Mouse (Mus musculus): ENCODE data around the gene Orai1. TPM values are rescaled to one million over a fixed set of nuclear protein-coding genes. Genes with fewer than 3 reads are reported as not detected.

Gene Orai1
- polyA plus RNA-seq, 1 experiment from 2014 or later: 10.0 TPM

DNA sequence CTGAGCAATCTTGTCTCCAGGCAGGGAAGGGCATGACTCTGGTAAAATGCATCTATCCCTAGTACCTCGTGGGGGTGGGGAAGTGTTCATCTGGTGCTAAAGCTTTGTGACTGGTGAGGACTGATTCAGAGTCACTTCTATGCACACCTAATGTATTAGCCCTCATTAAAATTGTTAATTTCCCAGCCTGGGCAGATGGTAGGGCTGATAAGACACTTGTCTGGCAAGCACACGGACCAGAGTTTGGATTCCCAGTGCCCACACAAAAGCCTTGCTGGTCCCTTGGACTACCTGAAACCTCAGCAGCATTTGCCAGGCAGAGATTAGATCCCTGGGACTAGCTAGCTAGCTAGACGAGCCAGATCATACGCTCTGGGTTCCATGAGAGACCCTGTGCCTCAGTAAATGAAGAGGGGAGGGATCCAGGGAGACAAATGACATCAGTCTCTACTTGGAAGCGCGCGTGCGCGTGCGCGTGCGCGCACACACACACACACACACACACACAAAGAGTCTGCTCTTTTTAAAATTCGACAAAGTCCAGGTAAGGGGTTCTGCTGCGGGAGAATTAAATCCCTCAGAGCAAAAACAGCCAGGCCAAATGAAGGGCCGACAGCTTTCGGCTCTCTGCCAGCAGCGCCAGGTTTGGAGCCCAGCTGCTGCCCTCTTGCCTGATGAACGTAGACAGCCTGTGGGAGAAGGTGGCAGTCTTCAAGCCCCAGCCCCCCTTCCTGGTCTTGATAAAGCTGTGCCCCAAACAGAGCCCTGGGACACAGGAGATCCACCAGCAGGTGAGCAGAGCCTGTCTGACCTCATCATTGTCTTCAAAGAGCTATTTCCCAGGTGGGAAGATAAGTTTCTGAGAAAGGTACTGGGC, 8.9 kb upstream of the Orai1 start:
- Histone ChIP-seq H3K4me2 (ENCODE audit: low read depth, severe bottlenecking) (no peak overlapping the region), H3K9ac (ENCODE audit: low read length) (0 out of 2 replicates have a peak overlapping the region, but pooled peaks have one; percentile 30), H3K4me3 (ENCODE audit: low read depth, low read length) (no peak overlapping the region), H3K27me3 (ENCODE audit: control insufficient read depth, insufficient read depth, low read length) (no peaks in the 10 kb centered on the region), H3K27ac (replicated peaks; ENCODE audit: low read depth, low read length) (no peak overlapping the region), H3K9me3 (ENCODE audit: control insufficient read depth, low read length) (no peaks in the 10 kb centered on the region), H3K4me1 (ENCODE audit: control insufficient read depth, insufficient read depth, low read length) (no peaks in the 10 kb centered on the region), H3K36me3 (ENCODE audit: control insufficient read depth, insufficient read depth, low read length) (no peaks in the 10 kb centered on the region)
- DNase-seq (ENCODE audit: low spot score) (no peak), ATAC-seq (ENCODE audit: insufficient number of reproducible peaks, low FRiP score, low TSS enrichment, low read depth) (no peak)
- 73% methylated on average over 19 of the region's 19 CpGs for WGBS

DNA sequence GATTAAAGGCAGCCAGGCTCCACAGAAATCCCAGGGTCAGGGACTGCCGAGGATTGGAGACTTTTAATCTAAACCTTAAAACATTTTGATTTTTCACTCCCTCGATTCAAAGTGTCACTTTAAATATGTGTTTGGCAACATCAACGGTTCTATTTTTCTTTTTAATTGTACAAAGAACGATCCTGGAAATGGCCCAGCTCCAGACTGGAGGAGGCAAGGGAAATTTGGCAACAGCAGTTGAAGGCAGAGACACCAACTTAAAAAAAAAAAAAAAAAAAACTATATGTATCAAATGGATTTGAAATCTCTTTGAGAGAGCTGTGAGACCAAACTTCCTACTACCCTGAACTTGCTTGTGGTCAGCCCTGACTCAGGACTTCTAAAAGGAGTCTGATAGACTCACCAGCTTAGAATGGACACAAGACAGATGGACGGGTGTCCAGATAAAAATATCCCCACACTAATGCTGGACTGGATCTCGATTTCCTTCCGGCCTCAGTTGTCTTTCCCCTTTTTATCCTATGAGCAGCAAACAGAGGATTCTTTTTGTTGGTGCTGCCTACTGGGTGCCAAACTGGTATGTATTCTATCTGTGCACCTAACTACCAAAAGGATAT, 5.9 kb upstream of the Orai1 start:
- no peak overlapping the region for H3K4me2 ChIP-seq (ENCODE audit: low read depth, severe bottlenecking)
- ATAC-seq (ENCODE audit: insufficient number of reproducible peaks, low FRiP score, low TSS enrichment, low read depth): no peak
- H3K4me1 ChIP-seq (ENCODE audit: control insufficient read depth, insufficient read depth, low read length): no peaks in the 10 kb centered on the region
- H3K36me3 ChIP-seq (ENCODE audit: control insufficient read depth, insufficient read depth, low read length): no peaks in the 10 kb centered on the region
- no peak for DNase-seq (ENCODE audit: low spot score)
- WGBS: 71% methylated on average over 7 of the region's 7 CpGs
- H3K9me3 ChIP-seq (ENCODE audit: control insufficient read depth, low read length): no peaks in the 10 kb centered on the region
- no peaks in the 10 kb centered on the region for H3K27me3 ChIP-seq (ENCODE audit: control insufficient read depth, insufficient read depth, low read length)
- no peak overlapping the region for H3K4me3 ChIP-seq (ENCODE audit: low read depth, low read length)
- H3K27ac ChIP-seq (replicated peaks; ENCODE audit: low read depth, low read length): no peak overlapping the region
- no peak overlapping the region for H3K9ac ChIP-seq (ENCODE audit: low read length)

DNA sequence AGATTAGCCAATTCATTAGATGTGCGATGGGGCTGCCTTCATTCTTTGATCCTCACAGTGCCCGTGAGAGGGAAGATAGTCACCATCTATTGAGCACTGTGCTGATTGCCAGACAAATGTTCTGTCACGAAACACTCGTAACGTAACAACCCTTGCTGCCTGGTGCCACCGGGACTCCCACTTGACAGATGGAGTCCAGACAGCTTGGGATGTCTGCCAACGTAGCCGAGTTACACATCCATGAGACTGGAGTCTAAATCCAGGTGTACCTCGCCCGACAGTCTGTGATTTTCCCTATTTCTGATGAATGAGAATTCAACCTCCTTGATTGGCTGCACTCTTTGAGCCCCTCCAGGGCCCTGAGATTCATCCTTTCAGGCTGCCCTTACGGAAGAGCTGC, 5.0 kb upstream of the Orai1 start:
- ATAC-seq (ENCODE audit: insufficient number of reproducible peaks, low FRiP score, low TSS enrichment, low read depth) (no peak), DNase-seq (ENCODE audit: low spot score) (no peak)
- Histone ChIP-seq H3K27me3 (ENCODE audit: control insufficient read depth, insufficient read depth, low read length) (no peaks in the 10 kb centered on the region), H3K27ac (replicated peaks; ENCODE audit: low read depth, low read length) (no peak overlapping the region), H3K4me1 (ENCODE audit: control insufficient read depth, insufficient read depth, low read length) (peaks cover 4% of the 10 kb centered on the region), H3K36me3 (ENCODE audit: control insufficient read depth, insufficient read depth, low read length) (no peaks in the 10 kb centered on the region), H3K9me3 (ENCODE audit: control insufficient read depth, low read length) (no peaks in the 10 kb centered on the region), H3K9ac (ENCODE audit: low read length) (no peak overlapping the region), H3K4me2 (ENCODE audit: low read depth, severe bottlenecking) (no peak overlapping the region), H3K4me3 (ENCODE audit: low read depth, low read length) (no peak overlapping the region)
- WGBS: 78% methylated on average over 11 of the region's 11 CpGs

DNA sequence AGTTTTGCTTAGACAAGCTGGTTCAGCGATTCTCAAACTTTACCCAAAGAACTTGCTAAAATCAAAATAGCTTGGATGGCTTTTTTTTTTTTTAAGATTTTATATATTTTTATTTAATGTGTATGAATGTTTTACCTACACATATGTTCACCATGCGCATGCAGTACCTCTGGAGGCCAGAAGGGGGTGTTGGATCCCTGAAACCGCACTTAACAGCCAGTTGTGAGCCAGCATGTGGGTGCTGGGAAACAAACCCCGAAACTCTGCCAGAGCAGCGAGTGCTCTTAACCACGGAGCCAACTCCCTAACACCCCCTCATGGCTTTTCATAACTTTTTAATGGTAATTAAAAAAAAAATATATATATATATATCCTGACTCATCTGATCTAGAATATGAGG, 4.1 kb upstream of the Orai1 start:
- Histone ChIP-seq H3K27ac (replicated peaks; ENCODE audit: low read depth, low read length) (no peak overlapping the region), H3K4me1 (ENCODE audit: control insufficient read depth, insufficient read depth, low read length) (peaks cover 9% of the 10 kb centered on the region), H3K4me3 (ENCODE audit: low read depth, low read length) (no peak overlapping the region), H3K36me3 (ENCODE audit: control insufficient read depth, insufficient read depth, low read length) (no peaks in the 10 kb centered on the region), H3K9me3 (ENCODE audit: control insufficient read depth, low read length) (no peaks in the 10 kb centered on the region), H3K9ac (ENCODE audit: low read length) (no peak overlapping the region), H3K27me3 (ENCODE audit: control insufficient read depth, insufficient read depth, low read length) (no peaks in the 10 kb centered on the region), H3K4me2 (ENCODE audit: low read depth, severe bottlenecking) (no peak overlapping the region)
- WGBS: 87% methylated on average over 6 of the region's 6 CpGs
- no peak for ATAC-seq (ENCODE audit: insufficient number of reproducible peaks, low FRiP score, low TSS enrichment, low read depth)
- DNase-seq (ENCODE audit: low spot score): no peak

DNA sequence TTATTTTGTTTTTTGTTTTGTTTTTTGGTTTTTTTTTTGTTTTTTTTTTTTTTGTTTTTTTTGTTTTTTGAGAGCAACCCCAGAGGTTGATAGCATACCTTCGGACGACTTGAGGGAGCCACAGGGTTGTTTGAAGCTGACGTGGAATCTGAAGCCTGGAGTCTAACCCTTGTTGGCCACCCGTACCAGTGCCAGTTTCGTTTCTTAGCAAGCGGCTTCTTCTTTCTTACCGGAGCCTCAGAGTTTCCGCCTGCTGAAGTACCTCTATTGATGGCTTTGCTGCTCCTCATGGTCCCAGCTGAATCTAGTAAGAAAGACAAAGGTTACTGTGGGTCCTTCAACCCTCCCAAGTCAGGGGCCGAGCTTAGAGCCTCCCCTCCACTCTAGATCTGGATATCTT, 3.2 kb upstream of the Orai1 start:
- DNase-seq (ENCODE audit: low spot score) (no peak), ATAC-seq (ENCODE audit: insufficient number of reproducible peaks, low FRiP score, low TSS enrichment, low read depth) (no peak)
- Histone ChIP-seq H3K4me3 (ENCODE audit: low read depth, low read length) (no peak overlapping the region), H3K36me3 (ENCODE audit: control insufficient read depth, insufficient read depth, low read length) (no peaks in the 10 kb centered on the region), H3K4me1 (ENCODE audit: control insufficient read depth, insufficient read depth, low read length) (peaks cover 13% of the 10 kb centered on the region), H3K27ac (replicated peaks; ENCODE audit: low read depth, low read length) (no peak overlapping the region), H3K9ac (ENCODE audit: low read length) (no peak overlapping the region), H3K9me3 (ENCODE audit: control insufficient read depth, low read length) (no peaks in the 10 kb centered on the region), H3K27me3 (ENCODE audit: control insufficient read depth, insufficient read depth, low read length) (no peaks in the 10 kb centered on the region), H3K4me2 (ENCODE audit: low read depth, severe bottlenecking) (no peak overlapping the region)
- WGBS: 94% methylated on average over 9 of the region's 9 CpGs

DNA sequence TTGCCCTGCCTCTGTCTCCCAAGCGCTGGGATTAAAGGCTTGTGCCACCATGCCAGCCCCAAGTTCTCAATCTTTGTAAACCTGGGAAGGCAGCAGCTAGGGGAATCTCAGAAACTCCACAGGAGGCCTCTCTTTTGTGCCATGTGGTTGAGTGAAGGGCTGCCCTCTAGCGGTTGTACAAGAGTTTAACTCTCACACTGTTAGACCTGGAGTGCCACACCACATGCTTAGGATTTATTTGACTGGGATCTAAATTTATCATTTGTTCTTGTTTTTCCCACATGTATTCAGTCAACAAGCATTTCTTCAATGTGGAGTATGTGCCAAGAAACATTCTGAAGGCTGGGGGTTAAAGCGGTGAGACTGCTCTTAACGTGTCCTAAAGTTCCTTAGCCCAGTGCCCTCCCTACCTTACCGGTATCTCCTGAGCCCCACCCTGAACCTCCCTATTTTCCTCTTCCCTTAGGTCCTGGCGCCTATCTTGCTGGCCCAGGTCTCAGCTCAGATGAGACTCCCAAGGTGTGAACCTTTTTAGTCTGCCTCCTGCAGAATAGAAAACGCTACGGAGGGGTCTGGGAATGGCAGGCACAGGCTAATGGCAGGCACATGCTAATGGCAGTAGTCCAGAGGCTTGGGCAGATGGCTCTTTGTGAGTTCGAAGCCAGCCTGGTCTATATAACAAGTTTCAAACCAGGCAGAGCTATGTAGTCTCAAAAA, 1.1 kb upstream of the Orai1 start:
- Histone ChIP-seq H3K9ac (ENCODE audit: low read length) (no peak overlapping the region), H3K9me3 (ENCODE audit: control insufficient read depth, low read length) (no peaks in the 10 kb centered on the region), H3K4me2 (ENCODE audit: low read depth, severe bottlenecking) (no peak overlapping the region), H3K36me3 (ENCODE audit: control insufficient read depth, insufficient read depth, low read length) (no peaks in the 10 kb centered on the region), H3K4me3 (ENCODE audit: low read depth, low read length) (no peak overlapping the region), H3K27ac (replicated peaks; ENCODE audit: low read depth, low read length) (no peak overlapping the region), H3K27me3 (ENCODE audit: control insufficient read depth, insufficient read depth, low read length) (no peaks in the 10 kb centered on the region), H3K4me1 (ENCODE audit: control insufficient read depth, insufficient read depth, low read length) (peaks cover 13% of the 10 kb centered on the region)
- WGBS: 55% methylated on average over 9 of the region's 9 CpGs
- DNase-seq (ENCODE audit: low spot score): peak; percentile 76
- no peak for ATAC-seq (ENCODE audit: insufficient number of reproducible peaks, low FRiP score, low TSS enrichment, low read depth)

DNA sequence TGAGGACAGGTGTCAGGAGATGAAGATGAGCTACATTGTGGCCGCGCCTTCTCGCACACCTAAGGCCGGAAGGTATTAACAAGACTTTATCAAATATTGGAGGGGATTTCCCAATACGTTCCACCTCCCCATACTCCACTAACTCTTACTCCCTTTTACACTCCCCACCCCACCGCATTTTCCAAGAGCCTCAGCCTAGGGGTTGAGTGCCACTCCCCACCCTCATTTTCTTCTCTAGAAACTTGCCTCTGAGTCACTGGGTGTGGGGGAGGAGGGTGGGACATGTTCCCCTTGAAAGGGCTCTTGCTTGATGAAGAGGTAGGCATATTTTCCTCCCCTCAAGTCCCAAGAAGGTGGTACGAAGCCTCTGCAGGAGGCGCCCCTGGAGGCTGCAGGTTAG, 1.0 kb downstream of the Orai1 start:
- no peak for ATAC-seq (ENCODE audit: insufficient number of reproducible peaks, low FRiP score, low TSS enrichment, low read depth)

DNA sequence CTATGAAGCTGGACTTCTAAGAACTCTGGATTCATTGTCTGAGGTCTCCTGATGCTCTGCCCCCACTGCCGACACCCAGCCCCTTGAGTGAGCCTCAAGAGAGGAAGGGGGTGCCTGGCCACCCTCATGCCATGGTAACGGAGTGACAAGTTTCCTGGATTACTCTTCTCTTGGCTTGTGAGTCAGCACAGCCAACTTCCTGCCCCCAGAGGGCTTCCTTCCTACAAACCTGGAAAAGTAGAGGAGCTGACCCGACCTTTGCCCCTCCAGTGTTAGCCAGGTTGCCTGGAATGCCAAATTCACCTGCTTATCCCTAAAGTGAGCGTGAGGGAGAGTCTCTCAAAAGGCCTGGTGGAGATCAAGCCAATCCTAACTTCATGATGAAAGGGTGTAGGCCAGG, 2.6 kb downstream of the Orai1 start:
- H3K4me2 ChIP-seq (ENCODE audit: low read depth, severe bottlenecking): no peak overlapping the region
- no peak overlapping the region for H3K9ac ChIP-seq (ENCODE audit: low read length)
- H3K9me3 ChIP-seq (ENCODE audit: control insufficient read depth, low read length): no peaks in the 10 kb centered on the region
- 77% methylated on average over 4 of the region's 4 CpGs for WGBS
- H3K27me3 ChIP-seq (ENCODE audit: control insufficient read depth, insufficient read depth, low read length): no peaks in the 10 kb centered on the region
- H3K4me1 ChIP-seq (ENCODE audit: control insufficient read depth, insufficient read depth, low read length): peaks cover 16% of the 10 kb centered on the region
- ATAC-seq (ENCODE audit: insufficient number of reproducible peaks, low FRiP score, low TSS enrichment, low read depth) (no peak), DNase-seq (ENCODE audit: low spot score) (no peak)
- no peak overlapping the region for H3K27ac ChIP-seq (replicated peaks; ENCODE audit: low read depth, low read length)
- no peaks in the 10 kb centered on the region for H3K36me3 ChIP-seq (ENCODE audit: control insufficient read depth, insufficient read depth, low read length)
- H3K4me3 ChIP-seq (ENCODE audit: low read depth, low read length): no peak overlapping the region

More for the DNA sequence above, 1.0 kb downstream of the Orai1 start:
- DNase-seq (ENCODE audit: low spot score): no peak
- no peaks in the 10 kb centered on the region for H3K27me3 ChIP-seq (ENCODE audit: control insufficient read depth, insufficient read depth, low read length)
- peak overlapping the region; percentile 71; the same call in 1 of the 2 replicates for H3K9ac ChIP-seq (ENCODE audit: low read length)
- no peaks in the 10 kb centered on the region for H3K9me3 ChIP-seq (ENCODE audit: control insufficient read depth, low read length)
- peak overlapping the region; percentile 69 for H3K4me3 ChIP-seq (ENCODE audit: low read depth, low read length)
- H3K27ac ChIP-seq (replicated peaks; ENCODE audit: low read depth, low read length): no peak overlapping the region
- H3K36me3 ChIP-seq (ENCODE audit: control insufficient read depth, insufficient read depth, low read length): no peaks in the 10 kb centered on the region
- H3K4me2 ChIP-seq (ENCODE audit: low read depth, severe bottlenecking): peak overlapping the region; percentile 77
- WGBS: 18% methylated on average over 8 of the region's 8 CpGs
- H3K4me1 ChIP-seq (ENCODE audit: control insufficient read depth, insufficient read depth, low read length): peaks cover 16% of the 10 kb centered on the region

All from limb, embryonic 11.5 days (tissue).